Mouse (Mus musculus) embryonic facial prominence, embryonic 13.5 days (tissue): ENCODE results near the gene Qrich1. TPM values are rescaled to one million over a fixed set of nuclear protein-coding genes. Genes with fewer than 3 reads are reported as not detected.

Source experiments
- ATAC-seq: fragments of 200-750 bp; cut with Nextera tagmentation; 2 replicates; pipeline ENCODE4 v1.8.0; 2017; ENCODE audit warnings: low read depth; ENCODE audit not compliant: insufficient number of reproducible peaks, insufficient read depth, low FRiP score, low TSS enrichment
- H3K27ac ChIP-seq: fragments of 300-500 bp; sonication (generic); 2 replicates; pipeline ENCODE4 v1.5.1; 2015; ENCODE audit warnings: moderate library complexity, mild to moderate bottlenecking, inconsistent platforms
- H3K27me3 ChIP-seq: fragments of 300-500 bp; sonication (generic); 2 replicates; pipeline ENCODE4 v1.6.1; 2015; ENCODE audit warnings: mild to moderate bottlenecking, inconsistent platforms
- H3K36me3 ChIP-seq: fragments of 300-500 bp; sonication (generic); 2 replicates; pipeline ENCODE4 v1.6.1; 2015; ENCODE audit warnings: mild to moderate bottlenecking, inconsistent platforms
- H3K4me1 ChIP-seq: fragments of 300-500 bp; sonication (generic); 2 replicates; pipeline ENCODE4 v1.6.1; 2015; ENCODE audit warnings: inconsistent platforms
- H3K4me2 ChIP-seq: fragments of 300-500 bp; sonication (generic); 2 replicates; pipeline ENCODE4 v1.6.1; 2015; ENCODE audit warnings: moderate library complexity, mild to moderate bottlenecking, inconsistent platforms
- H3K4me3 ChIP-seq: fragments of 300-500 bp; sonication (generic); 2 replicates; pipeline ENCODE4 v1.5.1; 2015; ENCODE audit warnings: mild to moderate bottlenecking, inconsistent platforms
- H3K9ac ChIP-seq: fragments of 300-500 bp; sonication (generic); 2 replicates; pipeline ENCODE4 v1.6.1; 2015; ENCODE audit warnings: mild to moderate bottlenecking, inconsistent platforms
- H3K9me3 ChIP-seq: fragments of 300-500 bp; sonication (generic); 2 replicates; pipeline ENCODE4 v1.6.1; 2016; ENCODE audit warnings: inconsistent platforms
- WGBS: fragments of 180-500 bp; shearing (Covaris S2); methylation state at CpG from one replicate; pipeline ENCODE4 v1.1.7; 2015; ENCODE audit warnings: mixed read lengths; 5-methylcytosine and 5-hydroxymethylcytosine counted together
- polyA plus RNA-seq: library from polyadenylated mRNA; unstranded; fragments of >200 nt; fragmentation: Nextera tagmentation; extraction: Ambion mirVana; gene quantifications from 2 replicates; pipeline ENCODE4 v1.2.1, GENCODE M21; 2015

Qrich1 gene
- polyA plus RNA-seq, 1 experiment from 2014 or later: 128 TPM

- H3K27me3 ChIP-seq: no peaks in the 10 kb centered on the region
- H3K36me3 ChIP-seq: peaks cover 39% of the 10 kb centered on the region
- no peak overlapping the region for H3K9ac ChIP-seq
- H3K27ac ChIP-seq: no peak overlapping the region
- H3K4me1 ChIP-seq: no peaks in the 10 kb centered on the region
- H3K9me3 ChIP-seq: no peaks in the 10 kb centered on the region
- ATAC-seq: no peak
- H3K4me3 ChIP-seq: no peak overlapping the region
- no peak overlapping the region for H3K4me2 ChIP-seq
- WGBS: 83% methylated on average over 3 of the region's 3 CpGs
Observed at GRCm38 (mm10) chr9:108525400-108525799, 8.8 kb downstream of the Qrich1 start.

GRCm38 (mm10) chr9:108530954-108531353 is 14.3 kb downstream of the Qrich1 start:
- Histone ChIP-seq H3K27ac (no peak overlapping the region), H3K4me2 (no peak overlapping the region), H3K9me3 (no peaks in the 10 kb centered on the region), H3K9ac (no peak overlapping the region), H3K4me1 (no peaks in the 10 kb centered on the region), H3K27me3 (no peaks in the 10 kb centered on the region), H3K36me3 (peaks cover 74% of the 10 kb centered on the region), H3K4me3 (no peak overlapping the region)
- ATAC-seq: no peak
- WGBS: 97% methylated on average over 1 of the region's 1 CpGs

DNA sequence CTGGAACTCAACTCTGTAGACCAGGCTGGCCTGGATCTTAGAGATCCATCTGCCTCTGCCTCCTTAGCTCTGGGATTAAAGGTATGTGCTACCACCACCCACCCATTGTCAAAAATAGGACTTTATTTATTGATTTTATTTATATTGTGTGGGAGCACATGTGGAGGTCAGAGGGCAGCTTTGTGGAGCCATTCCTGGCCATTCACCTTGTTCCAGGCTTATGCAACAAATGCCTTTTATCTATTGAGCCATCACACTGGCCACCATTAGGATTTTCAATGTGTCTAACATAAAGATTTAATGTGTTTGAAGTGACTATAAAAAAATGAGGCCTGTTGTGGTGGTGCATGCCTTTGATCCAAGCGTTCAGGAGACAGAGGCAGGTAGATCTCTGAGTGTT is 14.9 kb downstream of the Qrich1 start:
- Histone ChIP-seq H3K4me3 (no peak overlapping the region), H3K9me3 (no peaks in the 10 kb centered on the region), H3K27me3 (no peaks in the 10 kb centered on the region), H3K4me2 (no peak overlapping the region), H3K27ac (no peak overlapping the region), H3K36me3 (peaks cover 79% of the 10 kb centered on the region), H3K9ac (no peak overlapping the region), H3K4me1 (no peaks in the 10 kb centered on the region)
- ATAC-seq: no peak
- WGBS: 96% methylated on average over 1 of the region's 1 CpGs

GRCm38 (mm10) chr9:108540846-108541245 is 24.2 kb downstream of the Qrich1 start:
- Histone ChIP-seq H3K36me3 (peaks cover 87% of the 10 kb centered on the region), H3K4me3 (no peak overlapping the region)
- ATAC-seq: no peak

DNA sequence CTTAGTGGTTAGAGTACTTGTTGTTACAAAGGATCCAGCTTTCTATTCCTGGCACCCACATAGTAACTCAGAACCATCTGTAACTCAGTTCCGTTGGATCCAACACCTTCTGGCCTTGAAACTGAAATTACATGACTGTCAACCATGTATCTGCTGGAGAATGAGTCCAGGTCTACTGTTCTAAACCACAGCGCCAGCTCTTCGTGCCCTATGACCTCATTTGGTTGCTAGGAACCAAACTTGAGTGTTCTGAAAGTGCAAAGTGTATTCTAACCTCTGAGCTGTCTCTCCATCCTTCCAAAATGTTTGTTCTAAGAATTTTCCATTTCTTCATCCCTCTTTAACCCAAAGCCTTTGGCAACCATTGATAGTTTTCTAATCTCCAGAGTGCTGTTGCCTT is 29.4 kb downstream of the Qrich1 start:
- Histone ChIP-seq H3K9ac (no peak overlapping the region), H3K4me1 (no peaks in the 10 kb centered on the region), H3K4me2 (no peak overlapping the region), H3K27ac (no peak overlapping the region), H3K9me3 (no peaks in the 10 kb centered on the region), H3K27me3 (no peaks in the 10 kb centered on the region), H3K4me3 (no peak overlapping the region), H3K36me3 (peaks cover 89% of the 10 kb centered on the region)
- 98% methylated on average over 3 of the region's 3 CpGs for WGBS
- no peak for ATAC-seq

More at GRCm38 (mm10) chr9:108540846-108541245, 24.2 kb downstream of the Qrich1 start:
- H3K27ac ChIP-seq: no peak overlapping the region
- H3K4me1 ChIP-seq: no peaks in the 10 kb centered on the region
- H3K9me3 ChIP-seq: no peaks in the 10 kb centered on the region
- H3K4me2 ChIP-seq: no peak overlapping the region
- H3K9ac ChIP-seq: no peak overlapping the region
- H3K27me3 ChIP-seq: no peaks in the 10 kb centered on the region

DNA sequence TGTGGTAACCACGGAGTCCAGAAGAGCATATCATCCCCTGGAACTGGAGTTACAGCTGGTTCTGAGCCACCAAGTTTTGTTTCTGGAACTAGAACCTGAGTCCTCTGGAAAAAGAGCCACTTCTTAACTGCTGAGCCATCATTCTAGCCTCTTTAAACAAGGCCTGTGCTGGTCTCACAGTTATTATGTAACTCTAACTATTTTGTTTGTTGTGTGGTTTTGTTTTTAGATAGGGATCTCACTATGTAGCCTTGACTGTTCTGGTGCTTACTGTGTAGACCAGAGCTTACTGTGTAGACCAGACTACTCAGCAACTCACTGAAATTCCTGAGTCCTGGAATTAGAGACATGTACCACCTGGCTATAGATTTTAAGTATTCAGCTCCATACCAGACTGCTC is 30.3 kb downstream of the Qrich1 start:
- no peaks in the 10 kb centered on the region for H3K9me3 ChIP-seq
- H3K4me3 ChIP-seq: no peak overlapping the region
- no peaks in the 10 kb centered on the region for H3K27me3 ChIP-seq
- ATAC-seq: no peak
- peaks cover 86% of the 10 kb centered on the region for H3K36me3 ChIP-seq
- no peak overlapping the region for H3K27ac ChIP-seq
- no peaks in the 10 kb centered on the region for H3K4me1 ChIP-seq
- no peak overlapping the region for H3K4me2 ChIP-seq
- WGBS: 95% methylated on average over 1 of the region's 1 CpGs
- H3K9ac ChIP-seq: no peak overlapping the region

DNA sequence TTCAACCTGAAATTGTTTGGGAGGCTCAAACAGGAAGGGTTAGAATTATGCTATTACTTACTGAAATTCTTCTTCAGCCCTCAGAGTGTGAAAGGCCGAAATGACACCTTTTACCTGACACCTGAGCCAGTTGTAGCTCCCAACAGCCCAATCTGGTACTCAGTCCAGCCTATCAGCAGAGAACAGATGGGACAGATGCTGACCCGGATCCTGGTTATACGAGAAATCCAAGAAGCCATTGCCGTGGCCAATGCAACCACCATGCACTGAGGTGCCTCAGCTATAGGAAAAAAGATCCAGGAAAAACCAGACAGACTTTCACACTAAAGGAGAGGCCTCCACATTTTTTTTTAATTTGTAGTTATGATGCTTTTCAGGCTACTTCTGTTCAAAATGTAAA is 42.6 kb downstream of the Qrich1 start:
- peak overlapping the region; percentile 29; the same call in 1 of the 2 replicates for H3K27ac ChIP-seq

DNA sequence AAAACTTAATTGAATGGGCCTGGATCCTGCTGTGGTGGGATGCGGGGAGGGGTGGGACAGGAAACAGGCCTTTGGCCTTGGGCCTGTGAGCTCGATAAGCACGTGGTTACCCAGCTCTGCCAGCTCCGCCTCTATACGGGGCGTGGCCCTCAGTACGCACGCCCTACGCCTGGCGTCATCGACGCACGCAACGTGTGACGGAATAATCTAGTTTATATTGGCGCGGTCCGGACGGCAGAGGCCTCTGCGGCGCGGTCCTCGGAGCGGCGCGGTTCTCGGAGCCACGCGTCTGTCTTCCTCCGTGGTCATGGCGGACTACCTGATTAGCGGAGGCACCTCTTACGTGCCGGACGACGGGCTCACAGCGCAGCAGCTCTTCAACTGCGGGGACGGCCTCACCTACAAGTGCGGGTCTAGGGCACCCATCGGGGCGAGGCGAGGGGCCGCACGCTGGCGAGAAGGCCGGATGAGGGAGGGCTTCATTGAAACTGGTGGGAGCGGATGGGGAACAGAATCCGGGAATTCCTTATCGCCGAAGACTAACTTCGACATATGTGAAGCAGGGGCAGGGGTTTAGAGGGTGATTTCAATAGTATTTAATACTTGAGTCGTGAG is 43.7 kb downstream of the Qrich1 start, which contains the start of gene Impdh2:
Gene Impdh2, plus strand, starts transcription at position 60 of the 615 bp plus-strand sequence.
- H3K4me3 ChIP-seq: peak within 1 kb of the TSS; percentile 61
- peaks cover 15% of the 10 kb centered on the region for H3K4me1 ChIP-seq
- peak; percentile 95 for ATAC-seq
- H3K9ac ChIP-seq: peak within 1 kb of the TSS; percentile 82
- peaks cover 81% of the 10 kb centered on the region for H3K36me3 ChIP-seq
- under 1% methylated on average over 53 of the region's 53 CpGs for WGBS
- no peaks in the 10 kb centered on the region for H3K27me3 ChIP-seq
- H3K27ac ChIP-seq: peak within 1 kb of the TSS; percentile 81
- no peaks in the 10 kb centered on the region for H3K9me3 ChIP-seq
- peak within 1 kb of the TSS; percentile 78 for H3K4me2 ChIP-seq

More for the DNA sequence above, 42.6 kb downstream of the Qrich1 start:
- H3K9ac ChIP-seq: no peak overlapping the region
- no peaks in the 10 kb centered on the region for H3K9me3 ChIP-seq
- H3K4me2 ChIP-seq: no peak overlapping the region
- H3K4me1 ChIP-seq: peaks cover 14% of the 10 kb centered on the region
- H3K27me3 ChIP-seq: no peaks in the 10 kb centered on the region
- 84% methylated on average over 4 of the region's 4 CpGs for WGBS
- ATAC-seq: no peak
- H3K4me3 ChIP-seq: no peak overlapping the region
- peaks cover 79% of the 10 kb centered on the region for H3K36me3 ChIP-seq

DNA sequence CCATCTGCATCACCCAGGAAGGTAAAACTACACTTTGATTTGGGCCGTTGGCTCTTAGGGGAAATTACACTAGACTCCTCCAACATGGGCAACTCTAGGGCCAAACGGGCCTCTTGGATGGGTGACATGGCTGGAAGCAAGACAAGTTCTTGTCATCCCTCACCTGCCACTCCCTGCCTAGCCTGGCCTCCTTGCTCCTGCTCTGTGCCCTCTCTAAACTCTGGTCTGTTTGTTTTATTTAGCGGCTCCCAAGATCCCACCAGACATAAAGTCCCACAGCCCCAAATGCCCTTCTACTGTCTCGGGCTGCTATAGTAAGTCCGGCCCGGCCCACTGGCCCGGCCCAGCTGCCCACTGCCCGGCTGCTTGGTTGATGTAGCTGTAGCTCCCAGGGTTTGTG is 47.1 kb downstream of the Qrich1 start:
- H3K4me1 ChIP-seq: peaks cover 34% of the 10 kb centered on the region
- peak overlapping the region; percentile 32; the same call in 1 of the 2 replicates for H3K9ac ChIP-seq
- no peaks in the 10 kb centered on the region for H3K9me3 ChIP-seq
- no peak overlapping the region for H3K27ac ChIP-seq
- 93% methylated on average over 8 of the region's 8 CpGs for WGBS
- no peak overlapping the region for H3K4me2 ChIP-seq
- no peaks in the 10 kb centered on the region for H3K27me3 ChIP-seq
- no peak overlapping the region for H3K4me3 ChIP-seq
- peaks cover 58% of the 10 kb centered on the region for H3K36me3 ChIP-seq
- no peak for ATAC-seq

- Histone ChIP-seq H3K27ac (no peak overlapping the region), H3K4me2 (no peak overlapping the region), H3K9ac (peak overlapping the region; percentile 32; the same call in 1 of the 2 replicates), H3K4me1 (peaks cover 37% of the 10 kb centered on the region), H3K4me3 (no peak overlapping the region), H3K9me3 (no peaks in the 10 kb centered on the region), H3K27me3 (no peaks in the 10 kb centered on the region), H3K36me3 (peaks cover 53% of the 10 kb centered on the region)
- no peak for ATAC-seq
- 79% methylated on average over 7 of the region's 7 CpGs for WGBS
Observed at GRCm38 (mm10) chr9:108564131-108564530, 47.5 kb downstream of the Qrich1 start.

- Histone ChIP-seq H3K9ac (peak overlapping the region; percentile 87), H3K4me2 (peak overlapping the region; percentile 97), H3K9me3 (no peaks in the 10 kb centered on the region), H3K4me1 (peaks cover 54% of the 10 kb centered on the region), H3K27ac (peak overlapping the region; percentile 92), H3K36me3 (peaks cover 53% of the 10 kb centered on the region), H3K4me3 (peak overlapping the region; percentile 74), H3K27me3 (no peaks in the 10 kb centered on the region)
- WGBS: 13% methylated on average over 35 of the region's 35 CpGs
- no peak for ATAC-seq
Observed at GRCm38 (mm10) chr9:108565881-108566814, 49.5 kb downstream of the Qrich1 start.
